Comparison of ENCODE assay signal across 11 mouse cellular contexts in genomic region chr2:60122188-60122587, GRCm38 (mm10).
A peak's percentile ranks its signal among the peaks of the same experiment; 100 is the strongest.
DNase-seq lines count a peak whose midpoint lies in the region; ATAC-seq and TF ChIP-seq lines count a peak whose summit lies in the region.
"Had no signal": no experiment of that assay in that cellular context is flagged by ENCODE, and none has a peak within 500 bp of the region (broad histone marks: within the 10 kb centered on the region; RNA-seq: fewer than 3 reads in every experiment).

No protein-coding gene starts in this region.

- no peaks in the 10 kb centered on the region for H3K9me3 ChIP-seq in kidney, postnatal 0 days (replicated peaks; ENCODE audit: low read length)
- no peaks in the 10 kb centered on the region for H3K9me3 ChIP-seq in hindbrain, embryonic 14.5 days (ENCODE audit: control insufficient read depth, low read length)
- H3K9me3 ChIP-seq in midbrain, embryonic 15.5 days: no peaks in the 10 kb centered on the region
- H3K9me3 ChIP-seq: embryonic facial prominence, embryonic 15.5 days; limb, embryonic 15.5 days had no signal

- no peaks in the 10 kb centered on the region for H3K27me3 ChIP-seq in kidney, postnatal 0 days (ENCODE audit: insufficient read depth, low read length)
- no peaks in the 10 kb centered on the region for H3K27me3 ChIP-seq in hindbrain, embryonic 14.5 days (ENCODE audit: control insufficient read depth, insufficient read depth, low read length)
- H3K27me3 ChIP-seq in midbrain, embryonic 15.5 days (replicated peaks): no peaks in the 10 kb centered on the region
- H3K27me3 ChIP-seq: embryonic facial prominence, embryonic 15.5 days; limb, embryonic 15.5 days had no signal

- H3K4me3 ChIP-seq in kidney, postnatal 0 days (replicated peaks; ENCODE audit: low read depth, low read length): no peak overlapping the region
- peak overlapping the region; percentile 29; the same call in 1 of the 2 replicates for H3K4me3 ChIP-seq in hindbrain, embryonic 14.5 days (replicated peaks; ENCODE audit: low read length)
- no peak overlapping the region for H3K4me3 ChIP-seq in midbrain, embryonic 15.5 days
- H3K4me3 ChIP-seq: embryonic facial prominence, embryonic 15.5 days; limb, embryonic 15.5 days had no signal

- WGBS in kidney, postnatal 0 days: 55% methylated on average over 2 of the region's 2 CpGs
- WGBS in hindbrain, embryonic 14.5 days: 22% methylated on average over 2 of the region's 2 CpGs
- WGBS in midbrain, embryonic 15.5 days: 18% methylated on average over 2 of the region's 2 CpGs

- peaks cover 13% of the 10 kb centered on the region; the same call in 1 of the 2 replicates for H3K4me1 ChIP-seq in kidney, postnatal 0 days (replicated peaks; ENCODE audit: insufficient read depth, low read length)
- H3K4me1 ChIP-seq in hindbrain, embryonic 14.5 days (replicated peaks; ENCODE audit: control insufficient read depth, insufficient read depth, low read length): peaks cover 46% of the 10 kb centered on the region
- peaks cover 47% of the 10 kb centered on the region for H3K4me1 ChIP-seq in midbrain, embryonic 15.5 days

- H3K4me2 ChIP-seq in kidney, postnatal 0 days (ENCODE audit: low read length): no peak overlapping the region
- H3K4me2 ChIP-seq in hindbrain, embryonic 14.5 days (replicated peaks): peak overlapping the region; percentile 70
- H3K4me2 ChIP-seq in midbrain, embryonic 15.5 days: peak overlapping the region; percentile 43
- H3K4me2 ChIP-seq: embryonic facial prominence, embryonic 15.5 days; limb, embryonic 15.5 days had no signal

- no peak overlapping the region; the same call in 1 of the 2 replicates for H3K27ac ChIP-seq in kidney, postnatal 0 days
- H3K27ac ChIP-seq in hindbrain, embryonic 14.5 days: peak overlapping the region; percentile 78
- no peak overlapping the region for H3K27ac ChIP-seq in midbrain, embryonic 15.5 days
- H3K27ac ChIP-seq: embryonic facial prominence, embryonic 15.5 days; limb, embryonic 15.5 days had no signal

- peak; percentile 61 for DNase-seq in kidney, postnatal 0 days (ENCODE audit: low spot score)
- DNase-seq in kidney, adult 11 months: no peak
- peak; percentile 47 for DNase-seq in embryo, embryonic 11 days
- no peak for DNase-seq in hindbrain, embryonic 14.5 days (ENCODE audit: low spot score)
- DNase-seq in right cerebral cortex, postnatal 14 days: no peak
- DNase-seq in spleen, adult 12 weeks (ENCODE audit: low spot score): no peak
- DNase-seq in urinary bladder, postnatal 25 days (ENCODE audit: low spot score): no peak
- DNase-seq: kidney, adult 8-10 months had no signal

- no peak for ATAC-seq in kidney, postnatal 0 days (replicated peaks; ENCODE audit: low FRiP score, low read depth)
- ATAC-seq in hindbrain, embryonic 14.5 days (ENCODE audit: low FRiP score): no peak
- ATAC-seq in midbrain, embryonic 15.5 days (replicated peaks): no peak

- no peak overlapping the region for H3K9ac ChIP-seq in kidney, postnatal 0 days (ENCODE audit: low read depth, low read length)
- H3K9ac ChIP-seq in hindbrain, embryonic 14.5 days: peak overlapping the region; percentile 62
- H3K9ac ChIP-seq in midbrain, embryonic 15.5 days: no peak overlapping the region
- H3K9ac ChIP-seq: embryonic facial prominence, embryonic 15.5 days; limb, embryonic 15.5 days had no signal

- no peaks in the 10 kb centered on the region for H3K36me3 ChIP-seq in kidney, postnatal 0 days (ENCODE audit: insufficient read depth, low read length)
- H3K36me3 ChIP-seq in hindbrain, embryonic 14.5 days (replicated peaks; ENCODE audit: control insufficient read depth, insufficient read depth): no peaks in the 10 kb centered on the region
- H3K36me3 ChIP-seq in midbrain, embryonic 15.5 days (replicated peaks): no peaks in the 10 kb centered on the region
- H3K36me3 ChIP-seq: embryonic facial prominence, embryonic 15.5 days; limb, embryonic 15.5 days had no signal

- no peak for TF ChIP-seq CTCF in kidney, postnatal 0 days (IDR thresholded peaks at IDR 0.05; ENCODE audit: low read depth)

Comparison
In these comparisons a context has a peak if more than half of its experiments do, and no peak if none do; other contexts are left out.
1. DNase-seq: peak in kidney, postnatal 0 days (single experiment) and embryo, embryonic 11 days (single experiment); none in kidney, adult 11 months (single experiment), hindbrain, embryonic 14.5 days (single experiment), right cerebral cortex, postnatal 14 days (single experiment), spleen, adult 12 weeks (single experiment) and urinary bladder, postnatal 25 days (single experiment).